Mouse (Mus musculus): ENCODE measurements around the gene Ccdc157.
"Not testable (repeated sequence)": the region's sequence is repeated elsewhere in the genome, so short reads cannot be mapped to it uniquely, and the experiment has no call there.

Gene Ccdc157

DNA sequence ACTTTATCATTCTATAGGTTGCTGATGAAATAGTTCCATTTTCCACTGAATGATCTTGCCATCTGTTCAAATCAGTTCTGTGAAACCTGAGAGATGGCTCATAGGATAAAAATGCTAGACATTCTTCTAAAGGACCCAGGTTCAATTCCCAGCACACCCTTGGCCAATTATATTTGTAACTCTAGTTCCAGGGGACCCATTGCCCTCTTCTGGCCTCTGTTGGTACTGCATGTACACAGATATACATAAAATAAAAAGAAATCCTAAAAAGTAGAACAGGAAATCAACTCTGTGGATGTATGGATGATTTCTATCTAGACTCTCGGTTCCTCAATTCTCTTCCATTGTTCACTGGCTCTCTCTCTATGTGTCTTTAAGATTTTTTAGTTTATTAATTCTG lies 33.0 kb downstream of the Ccdc157 start:
- DNase-seq = no peak

DNA sequence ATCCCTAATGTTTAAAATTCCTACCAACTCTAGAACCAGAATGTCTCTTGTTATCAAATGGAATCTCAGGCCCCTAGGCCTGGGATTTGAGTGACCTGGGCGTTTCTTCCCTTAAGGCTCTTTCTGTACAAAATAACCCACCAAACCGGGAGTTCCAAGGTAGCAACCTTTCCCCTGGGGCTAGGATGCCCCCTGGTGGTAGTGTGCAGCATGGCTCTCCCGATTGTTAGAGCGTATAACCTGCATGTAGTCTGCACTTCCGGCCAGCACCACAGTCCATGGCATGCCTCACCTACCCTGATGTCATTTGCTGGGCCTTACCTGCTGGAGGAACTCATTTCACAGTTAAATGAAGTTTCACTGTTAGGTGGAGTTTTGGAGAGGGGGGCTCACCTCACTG lies 36.2 kb downstream of the Ccdc157 start:
- DNase-seq = no peak

- DNase-seq = no peak
These were observed 37.1 kb downstream of the Ccdc157 start, which contains the start of gene Sec14l2 for GRCm38 (mm10) chr11:4122742-4123579. Gene Sec14l2, minus strand, starts transcription at chr11:4123415.

DNA sequence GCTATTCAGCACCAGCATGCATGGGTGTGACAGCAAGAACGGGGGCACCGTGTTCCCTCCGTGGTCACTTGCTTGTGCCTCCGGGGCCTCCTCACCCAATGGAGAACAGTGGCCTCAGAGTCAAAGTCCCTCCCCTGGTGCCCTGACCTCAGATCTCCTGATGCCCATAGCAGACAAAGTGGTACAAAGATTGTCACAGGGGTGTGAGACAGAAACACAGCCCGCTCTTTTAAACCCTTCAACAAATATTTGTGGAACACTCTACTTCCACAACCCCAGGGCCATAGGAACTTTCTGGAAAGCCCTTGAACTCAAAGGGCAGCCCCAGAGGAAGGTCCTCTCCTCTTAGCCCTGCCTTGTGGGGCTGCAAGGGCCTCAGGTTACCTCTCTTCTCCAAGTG lies 37.9 kb downstream of the Ccdc157 start:
- DNase-seq = no peak

- no peak for DNase-seq
These were observed 38.4 kb downstream of the Ccdc157 start for GRCm38 (mm10) chr11:4121691-4122090.

DNA sequence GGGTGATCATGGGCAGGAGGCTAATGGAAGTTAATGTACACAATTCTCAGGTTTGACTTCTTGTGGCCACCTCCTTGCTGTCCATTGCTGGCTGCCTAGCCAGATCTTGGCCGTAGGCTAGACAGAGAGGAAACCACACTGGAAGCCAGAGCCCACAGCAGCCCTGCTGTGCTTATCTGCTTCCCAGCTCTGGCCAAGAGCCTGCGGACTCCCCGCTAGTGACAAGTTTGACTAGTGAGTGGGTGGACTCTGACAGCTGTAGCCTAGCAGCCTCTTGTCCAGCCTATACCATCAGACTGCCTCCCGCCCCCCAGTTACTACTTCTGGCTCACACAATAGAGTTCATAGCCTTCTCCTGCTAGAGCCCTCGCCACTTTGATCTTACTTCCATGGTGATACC lies 40.5 kb downstream of the Ccdc157 start:
- DNase-seq = no peak

DNA sequence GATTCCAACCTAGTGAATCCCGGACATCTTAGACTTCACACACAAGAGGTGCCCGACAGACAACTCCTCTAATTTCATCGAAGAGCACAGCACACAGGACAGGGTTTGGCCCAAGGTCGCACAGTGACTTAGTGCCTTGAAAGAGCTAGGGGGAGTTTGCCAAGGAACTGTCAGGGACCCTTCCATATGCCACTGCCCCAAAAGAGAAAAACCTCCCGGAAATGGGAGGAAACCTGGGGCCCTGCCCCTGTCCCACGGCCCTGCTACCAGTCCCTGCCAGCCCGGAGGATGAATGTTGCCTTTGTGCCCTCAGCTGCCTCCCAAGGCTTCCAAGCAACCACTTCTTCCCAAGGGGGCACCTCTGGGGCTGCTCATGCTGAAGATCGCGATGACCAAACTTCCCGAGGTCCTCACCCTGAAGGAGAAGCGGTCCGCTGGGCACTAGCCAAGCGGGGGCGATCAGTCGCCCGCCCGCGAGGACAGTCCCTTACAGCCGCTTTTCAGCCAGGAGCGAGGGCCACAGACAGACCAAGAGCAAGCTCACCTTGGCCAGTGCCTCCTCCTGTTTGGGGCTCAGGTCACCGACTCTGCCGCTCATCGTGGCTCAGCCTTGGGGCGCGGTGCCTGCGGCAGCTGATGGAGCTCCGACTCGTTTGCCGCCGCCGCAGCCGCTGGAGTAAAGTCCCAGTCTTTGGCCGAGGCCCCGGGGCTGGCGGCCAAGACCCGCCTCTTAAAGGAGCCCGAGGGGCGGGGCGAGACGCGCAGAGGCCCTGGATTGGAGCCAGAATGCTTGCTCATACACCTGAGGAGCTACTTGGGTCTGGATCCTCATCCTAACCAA lies 41.8 kb downstream of the Ccdc157 start:
- peak; percentile 86 for DNase-seq

GRCm38 (mm10) chr11:4117372-4118071 lies 42.6 kb downstream of the Ccdc157 start:
- DNase-seq = no peak

- DNase-seq = no peak
These were observed 43.5 kb downstream of the Ccdc157 start for GRCm38 (mm10) chr11:4116458-4117141.

DNA sequence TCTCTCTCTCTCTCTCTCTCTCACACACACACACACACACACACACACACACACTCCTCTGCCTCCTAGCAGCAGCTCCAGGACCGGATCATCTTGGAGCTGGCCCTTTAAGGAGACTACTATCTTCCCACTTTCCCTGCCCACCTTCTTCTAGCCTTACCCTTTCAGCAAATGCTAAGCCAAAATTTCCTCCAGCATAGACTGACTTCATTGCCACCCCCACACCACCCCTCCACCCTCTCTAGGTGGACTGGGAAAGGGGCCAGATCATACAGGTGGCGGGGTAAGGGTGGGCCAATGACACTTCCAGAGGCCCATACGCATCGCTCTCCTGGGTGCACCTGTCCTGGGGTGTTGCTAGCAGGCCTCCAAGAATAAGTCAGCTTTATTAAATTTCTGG lies 44.7 kb downstream of the Ccdc157 start:
- no peak for DNase-seq

GRCm38 (mm10) chr11:4114541-4114940 lies 45.6 kb downstream of the Ccdc157 start:
- not testable (repeated sequence) for DNase-seq

DNA sequence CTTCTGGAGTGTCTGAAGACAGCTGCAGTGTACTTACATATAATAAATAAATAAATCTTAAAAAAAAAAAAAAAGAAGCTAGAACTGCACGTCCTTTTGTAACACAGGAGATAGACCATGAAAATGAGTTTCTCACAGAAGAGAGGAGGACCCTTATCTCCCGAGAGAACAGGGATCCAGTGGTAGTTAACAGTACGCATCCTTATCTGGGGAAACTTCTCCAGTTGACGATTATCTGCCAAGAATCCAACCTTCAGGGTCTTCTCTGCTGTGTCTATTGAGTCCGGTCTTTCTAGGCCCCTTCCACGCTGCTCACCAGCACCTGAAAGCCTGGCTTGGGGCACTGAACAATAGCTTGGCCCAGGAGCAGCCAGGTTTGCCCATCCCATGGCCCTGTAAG lies 46.1 kb downstream of the Ccdc157 start:
- DNase-seq = no peak

DNA sequence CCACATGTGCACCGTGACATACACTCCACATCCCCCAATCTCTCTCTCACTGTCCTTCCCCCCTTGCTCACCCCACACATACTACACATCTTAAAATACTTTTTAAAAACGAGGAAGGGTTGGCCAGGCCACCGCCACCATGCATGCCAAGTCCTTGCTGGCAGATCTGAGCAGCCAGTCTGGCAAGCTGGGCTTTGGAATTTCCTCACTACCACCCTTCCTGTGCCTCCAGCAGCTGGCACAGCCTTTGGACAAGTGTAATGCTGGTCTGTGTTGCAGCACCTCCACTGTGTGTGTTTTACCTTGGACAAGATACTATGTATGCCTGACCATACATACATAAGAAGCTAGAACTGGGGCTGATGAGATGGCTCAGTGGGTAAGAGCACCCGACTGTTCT lies 46.6 kb downstream of the Ccdc157 start:
- no peak for DNase-seq

DNA sequence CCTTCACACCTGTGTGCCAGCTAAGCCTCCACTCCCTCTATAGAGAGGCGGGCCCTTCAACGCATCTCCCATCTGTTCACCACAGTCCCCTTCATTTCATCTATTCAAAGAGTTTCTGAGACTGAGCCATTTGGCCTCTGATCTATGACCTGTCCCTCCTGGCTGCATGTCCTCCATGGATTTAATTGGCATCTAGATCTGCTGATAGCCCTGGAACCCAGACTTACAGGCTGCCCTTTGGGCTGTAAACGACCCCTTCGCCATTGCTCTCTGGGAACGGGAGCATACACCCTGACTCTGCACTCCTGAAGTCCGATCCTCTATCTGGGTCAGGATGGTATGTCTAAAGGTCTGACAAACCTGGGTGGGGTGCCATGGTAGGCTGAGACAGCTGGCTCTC lies 47.2 kb downstream of the Ccdc157 start:
- no peak for DNase-seq

GRCm38 (mm10) chr11:4112033-4112432 lies 48.1 kb downstream of the Ccdc157 start:
- no peak for DNase-seq

- DNase-seq = no peak
These were observed 51.4 kb downstream of the Ccdc157 start for GRCm38 (mm10) chr11:4108691-4109090.

- not testable (repeated sequence) for DNase-seq
These were observed 52.2 kb downstream of the Ccdc157 start for GRCm38 (mm10) chr11:4107901-4108300.

- DNase-seq = no peak
These were observed 54.6 kb downstream of the Ccdc157 start for GRCm38 (mm10) chr11:4105444-4105843.

GRCm38 (mm10) chr11:4104989-4105388 lies 55.1 kb downstream of the Ccdc157 start:
- DNase-seq = no peak

DNA sequence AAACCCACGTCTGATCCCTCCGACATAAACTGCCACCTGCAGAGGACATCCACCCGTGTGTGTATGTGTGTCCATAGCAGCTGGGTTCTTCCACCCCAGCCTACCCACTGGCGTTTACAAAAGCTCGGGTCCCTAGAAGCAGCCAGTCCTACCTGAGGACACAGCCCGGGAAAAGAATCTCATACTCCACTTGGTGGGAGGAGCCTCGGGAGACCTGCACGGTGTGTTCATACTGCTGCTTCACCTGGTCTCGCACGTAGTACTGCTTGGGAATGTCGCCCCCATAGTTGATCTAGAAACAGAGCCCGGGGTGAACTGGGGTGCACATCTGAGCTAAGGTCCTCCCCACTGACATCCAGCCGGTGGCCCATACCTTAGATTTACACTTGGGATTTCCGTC lies 56.6 kb downstream of the Ccdc157 start:
- DNase-seq = no peak

DNA sequence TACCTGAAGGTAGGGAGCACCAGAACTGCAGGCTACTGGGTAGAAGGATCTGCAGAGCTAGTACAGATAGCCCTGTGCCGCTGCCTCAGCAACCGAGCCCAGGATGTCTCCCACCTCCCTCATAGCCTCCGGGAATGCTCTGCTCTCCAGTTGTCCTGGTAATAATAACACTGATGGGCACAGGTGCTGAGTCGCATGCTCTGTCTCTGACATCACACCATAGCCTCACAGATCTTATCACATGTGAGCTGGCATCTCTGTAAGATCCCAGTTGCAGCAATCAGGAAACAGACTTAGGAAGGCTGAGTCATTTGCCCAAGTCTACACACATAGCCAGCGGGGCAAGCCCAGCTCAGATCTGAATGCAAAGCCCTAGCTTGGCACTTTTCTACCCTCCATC lies 58.2 kb downstream of the Ccdc157 start:
- no peak for DNase-seq

DNA sequence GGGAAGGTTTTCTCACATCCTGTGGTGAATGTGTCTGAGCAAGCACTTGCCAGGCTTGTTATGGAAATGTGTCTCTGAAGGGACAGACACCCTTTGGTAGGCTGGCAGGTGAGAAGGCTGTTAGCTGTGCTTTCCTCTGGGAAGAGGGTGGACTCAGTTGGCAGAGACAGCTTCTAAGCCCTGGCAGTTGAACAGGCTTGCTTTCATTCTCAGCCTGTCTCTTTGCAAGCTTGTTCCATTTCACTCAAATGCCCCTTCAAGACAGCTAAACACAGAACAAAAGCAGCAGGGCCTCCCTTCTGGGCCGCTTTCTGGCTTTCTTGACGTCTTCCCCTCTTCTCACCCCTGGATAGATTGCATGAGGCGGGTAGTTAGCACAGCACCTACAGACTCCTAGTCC lies 60.6 kb downstream of the Ccdc157 start:
- DNase-seq = no peak

DNA sequence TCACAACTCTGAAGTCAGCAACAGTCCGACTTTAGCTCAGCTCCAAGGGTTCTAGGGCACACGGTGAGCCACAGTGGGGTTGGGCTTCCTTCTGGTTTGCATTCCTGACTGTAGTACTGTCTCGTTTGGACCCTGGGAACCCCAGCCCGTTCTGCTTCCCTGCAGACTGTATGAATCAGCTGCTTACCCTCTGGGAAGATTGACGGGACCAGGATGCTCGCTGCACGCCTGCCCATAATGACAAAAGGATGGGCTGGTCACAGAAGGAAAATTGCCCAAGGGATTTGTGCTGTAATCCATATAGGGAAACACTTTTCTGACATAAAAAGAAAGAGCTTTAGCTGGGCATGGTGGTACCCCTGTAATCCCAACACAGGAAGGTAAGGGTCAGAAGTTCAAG lies 61.3 kb downstream of the Ccdc157 start:
- no peak for DNase-seq

Data from cerebellum, adult 9-10 months (tissue).